Mouse (Mus musculus) brain, embryonic 18.5 days (tissue): Measurements from ENCODE around the gene Map2k1.
"Not testable (repeated sequence)": the region's sequence is repeated elsewhere in the genome, so short reads cannot be mapped to it uniquely, and the experiment has no call there.

Experiments
- DNase-seq: peaks from one replicate; pipeline ENCODE4 v3.0.0-alpha.2; 2012; ENCODE audit warnings: low read depth, low spot score

The Map2k1 gene

DNA sequence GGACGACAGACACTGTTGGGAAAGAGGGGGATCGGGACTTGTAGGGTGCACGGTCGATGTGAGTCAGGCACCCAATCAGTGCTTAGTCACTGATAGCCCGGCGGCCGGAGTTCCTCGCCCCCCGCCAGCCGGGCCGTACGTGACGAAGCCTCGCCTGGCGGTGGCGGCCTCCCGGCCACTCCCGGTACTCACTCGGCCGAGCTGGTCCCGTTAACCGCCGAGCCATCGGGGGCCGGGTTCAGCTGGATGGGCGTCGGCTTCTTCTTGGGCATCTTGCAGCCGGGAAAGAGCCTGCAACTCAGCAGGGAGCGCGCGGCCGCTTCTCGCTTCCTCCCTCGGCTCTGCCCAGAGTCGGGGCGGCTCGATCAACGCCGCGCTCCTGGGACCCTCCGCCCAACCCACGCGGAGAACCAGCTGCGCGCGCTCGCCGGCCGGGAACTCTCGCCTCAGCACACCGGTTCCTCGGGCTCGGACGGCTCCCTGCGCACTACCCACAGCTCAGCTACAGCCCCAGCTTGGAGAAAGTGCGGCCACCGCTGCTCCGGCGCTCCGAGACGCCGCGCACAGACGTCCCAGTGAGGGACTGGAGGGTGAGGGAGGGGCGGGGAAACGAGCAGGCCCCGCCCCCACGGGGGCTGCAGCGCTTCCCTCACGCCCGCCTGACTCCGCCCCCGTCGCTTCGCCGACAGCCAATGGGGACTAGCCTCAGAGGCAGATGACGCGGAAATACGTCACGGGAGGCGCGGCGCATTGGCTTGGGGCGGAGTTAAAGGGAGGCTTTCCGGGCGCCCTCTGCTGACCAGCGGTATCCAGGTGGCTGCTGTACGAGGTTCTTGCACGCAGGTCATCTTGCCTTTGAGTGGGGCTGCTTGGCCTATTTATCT, at the start of gene Map2k1:
Gene Map2k1 (minus strand): TSS at position 611 of the 884 bp plus-strand sequence.
- DNase-seq, result peak; percentile 96

DNA sequence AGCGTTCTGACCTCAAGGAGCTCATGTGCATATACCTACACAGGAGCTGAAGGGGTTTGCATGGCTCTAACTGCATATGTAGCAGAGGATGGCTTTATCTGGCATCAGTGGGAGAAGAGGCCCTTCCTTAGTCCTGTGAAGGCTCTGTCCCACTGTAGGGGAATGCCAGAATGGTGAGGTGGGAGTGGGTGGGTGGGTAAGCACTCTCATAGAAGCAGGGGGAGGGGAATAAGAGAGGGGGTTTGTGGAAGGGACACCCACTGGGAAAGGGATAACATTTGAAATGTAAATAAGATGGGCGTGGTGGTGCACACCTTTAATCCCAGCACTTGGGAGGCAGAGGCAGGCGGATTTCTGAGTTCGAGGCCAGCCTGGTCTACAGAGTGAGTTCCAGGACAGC, 49.7 kb upstream of the Map2k1 start:
- not testable (repeated sequence) for DNase-seq

DNA sequence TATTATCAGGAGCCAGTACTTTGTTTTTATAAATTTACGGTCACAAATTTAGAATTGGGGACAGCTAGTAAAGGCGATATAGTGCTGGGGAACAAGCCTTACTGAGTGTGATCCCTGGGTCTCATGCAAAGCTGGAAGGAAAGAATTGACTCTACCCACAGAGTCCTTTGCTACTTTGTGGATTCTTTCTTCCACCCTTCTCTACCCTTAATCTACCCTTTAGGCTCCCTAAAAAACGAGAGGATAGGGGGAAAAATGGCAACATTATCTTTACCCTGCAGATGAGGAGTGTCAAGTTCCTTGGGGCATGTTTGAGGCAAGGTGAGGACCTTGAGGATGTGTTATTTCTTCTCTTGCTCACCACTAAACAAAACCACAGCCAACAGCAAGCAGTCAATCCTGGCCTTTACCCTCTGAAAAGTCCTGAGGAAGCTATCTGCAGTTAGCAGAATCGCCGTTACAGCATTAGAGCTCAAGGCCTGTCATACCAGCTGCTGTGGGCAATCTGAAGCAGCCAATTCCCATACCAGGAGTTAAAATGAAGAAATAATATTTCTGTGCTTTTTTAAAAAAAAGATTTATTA, 29.1 kb upstream of the Map2k1 start:
- DNase-seq, result no peak

DNA sequence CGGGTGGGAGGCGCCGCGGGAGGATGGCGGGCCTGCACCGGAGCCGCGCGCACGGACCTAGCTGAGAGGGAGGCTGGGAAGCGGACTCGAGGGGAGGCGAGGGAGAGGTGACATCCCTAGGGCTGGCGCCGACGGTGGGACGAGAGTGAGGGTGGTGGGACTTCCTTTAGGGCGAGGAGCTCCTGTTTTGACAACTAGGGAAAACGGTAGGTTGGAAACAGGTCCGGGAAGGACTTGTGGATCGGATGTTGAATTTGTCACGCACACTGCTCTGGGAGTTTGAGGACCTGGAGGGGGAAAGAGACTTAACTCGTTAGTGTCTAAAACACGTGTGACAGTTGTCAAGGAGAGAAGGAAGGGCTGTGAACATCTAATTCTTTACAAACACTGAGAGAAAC, 28.3 kb upstream of the Map2k1 start:
- no peak for DNase-seq

DNA sequence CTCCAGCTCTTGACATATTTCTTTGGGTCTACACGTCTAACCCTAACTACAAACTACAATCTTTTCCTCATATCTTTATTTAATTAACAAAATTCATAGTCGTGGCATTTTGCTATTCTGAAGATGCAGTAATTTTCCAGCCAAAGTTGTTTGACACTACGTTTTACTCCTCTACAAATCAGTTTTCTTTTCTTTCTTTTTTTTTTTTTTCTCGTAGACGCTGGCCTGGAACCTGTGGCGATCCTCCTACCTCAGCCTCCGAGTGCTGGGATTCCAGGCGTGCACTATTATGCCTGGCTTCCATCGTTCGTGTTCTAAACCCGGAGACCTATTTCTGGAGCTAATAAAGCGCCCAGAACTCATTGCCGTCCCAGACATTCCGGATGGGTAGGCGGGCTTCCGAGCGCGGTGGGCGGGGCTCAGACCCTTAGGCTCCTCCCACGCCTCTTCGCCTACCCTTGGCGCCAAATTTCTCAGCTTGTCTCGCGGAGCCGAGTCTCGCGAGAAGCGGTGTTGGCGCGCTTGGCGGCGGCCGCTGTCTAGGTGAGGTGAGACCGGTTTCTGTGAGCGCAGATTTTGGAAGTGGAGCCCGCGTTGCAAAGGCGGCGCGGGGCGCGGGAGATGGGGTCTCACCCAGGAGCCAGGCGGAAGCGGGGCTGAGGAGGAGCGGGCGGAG, 27.8 kb upstream of the Map2k1 start, which contains the start of gene Tipin:
Gene Tipin (plus strand): TSS at position 477 of the 676 bp plus-strand sequence.
- DNase-seq, result peak; percentile 80

DNA sequence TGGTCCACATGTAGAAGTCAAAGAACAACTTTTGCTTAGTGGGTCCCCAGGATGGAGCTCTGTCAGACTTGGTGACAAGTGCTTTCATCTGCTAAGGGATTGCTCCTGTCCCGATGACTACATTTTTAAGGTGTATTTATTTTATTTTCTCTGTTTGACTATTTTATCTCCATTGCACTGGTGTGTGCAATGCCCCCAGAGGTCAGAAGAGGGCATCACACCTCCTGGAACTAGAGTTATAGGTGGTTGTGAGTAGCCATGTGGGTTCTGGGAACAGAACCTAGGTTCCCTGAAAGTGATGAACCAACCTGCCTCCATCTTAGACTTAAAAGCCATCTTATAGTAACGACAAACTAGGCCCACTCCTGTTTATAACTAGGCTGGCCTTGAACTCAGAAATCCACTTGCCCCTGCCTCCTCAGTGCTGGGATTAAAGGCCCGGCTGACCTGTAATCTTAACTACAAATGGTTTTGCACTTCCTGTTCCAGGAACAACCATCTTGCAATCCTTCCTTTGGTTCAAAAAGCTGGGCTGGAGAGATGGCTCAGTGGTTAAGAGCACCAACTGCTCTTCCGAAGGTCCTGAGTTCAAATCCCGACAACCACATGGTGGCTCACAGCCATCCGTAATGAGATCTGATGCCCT, 25.4 kb upstream of the Map2k1 start:
- DNase-seq, result no peak

DNA sequence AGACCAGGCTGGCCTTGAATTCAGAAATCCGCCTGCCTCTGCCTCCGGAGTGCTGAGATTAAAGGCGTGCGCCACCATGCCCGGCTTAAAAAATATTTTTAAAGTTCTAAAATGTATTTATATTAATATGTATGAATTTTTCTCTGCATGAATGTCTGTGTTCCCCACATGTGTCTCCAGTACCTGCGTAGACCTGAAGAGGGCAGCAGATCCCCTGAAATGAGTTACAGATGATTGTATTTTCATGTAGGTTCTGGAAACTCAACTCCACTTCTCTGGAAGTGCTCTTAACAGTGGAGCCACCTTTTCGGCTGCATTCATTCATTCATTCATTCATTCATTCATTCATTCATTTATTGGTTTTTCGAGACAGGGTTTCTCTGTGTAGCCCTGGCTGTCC, 24.3 kb upstream of the Map2k1 start:
- peak; percentile 24 for DNase-seq

DNA sequence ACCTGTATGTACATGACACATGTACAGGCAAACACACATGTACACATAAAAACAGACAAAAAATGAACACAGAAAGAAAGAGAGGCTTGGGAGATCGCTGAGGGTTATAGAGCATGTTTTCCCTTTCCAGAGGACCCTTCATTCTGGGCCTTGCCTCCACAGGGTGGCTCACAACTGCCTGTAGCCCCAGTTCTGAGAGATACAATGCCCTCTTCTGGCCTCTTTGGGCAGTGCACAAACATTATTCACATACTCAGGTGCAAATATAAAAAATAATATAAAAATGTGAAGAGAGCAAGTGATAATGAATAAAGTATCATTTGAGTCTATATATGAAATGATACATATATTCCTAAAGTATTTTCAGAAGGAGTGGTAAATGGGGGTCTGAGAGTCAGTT, 21.5 kb upstream of the Map2k1 start:
- DNase-seq, result no peak

DNA sequence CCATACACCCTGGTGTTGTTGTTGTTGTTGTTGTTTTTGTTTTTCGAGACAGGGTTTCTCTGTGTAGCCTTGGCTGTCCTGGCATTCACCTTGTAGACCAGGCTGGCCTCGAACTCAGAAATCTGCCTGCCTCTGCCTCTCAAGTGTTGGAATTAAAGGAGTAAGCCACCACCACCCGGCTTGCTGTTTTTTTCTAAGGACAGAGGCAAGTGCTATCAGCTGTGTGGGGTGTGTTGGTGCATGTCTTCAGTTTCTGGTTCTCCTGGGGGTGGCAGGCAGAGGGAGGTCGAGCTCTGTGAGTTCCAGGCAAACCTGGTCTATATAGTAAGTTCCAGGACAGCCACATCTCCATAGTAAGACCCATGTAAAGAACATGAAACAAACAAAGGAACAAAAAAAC, 20.9 kb upstream of the Map2k1 start:
- DNase-seq, result no peak

DNA sequence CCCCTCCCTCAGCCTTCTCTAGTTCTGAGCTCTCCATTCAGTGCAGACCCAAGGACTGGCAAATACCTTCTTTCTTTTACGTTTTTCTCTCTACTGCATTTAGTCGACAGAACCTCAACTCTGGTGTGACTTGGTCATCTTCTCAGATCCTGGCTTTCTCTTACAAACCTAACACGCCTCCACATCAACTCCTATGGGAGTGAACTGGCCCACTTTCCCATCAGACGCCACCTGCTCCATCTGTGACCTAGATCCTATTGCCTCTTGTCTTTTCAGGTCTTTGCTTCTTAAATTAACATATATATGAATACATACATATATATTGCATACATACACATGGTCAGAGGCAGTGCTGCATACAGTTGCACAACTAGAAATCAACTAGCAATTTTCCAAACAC, 20.3 kb upstream of the Map2k1 start:
- no peak for DNase-seq

DNA sequence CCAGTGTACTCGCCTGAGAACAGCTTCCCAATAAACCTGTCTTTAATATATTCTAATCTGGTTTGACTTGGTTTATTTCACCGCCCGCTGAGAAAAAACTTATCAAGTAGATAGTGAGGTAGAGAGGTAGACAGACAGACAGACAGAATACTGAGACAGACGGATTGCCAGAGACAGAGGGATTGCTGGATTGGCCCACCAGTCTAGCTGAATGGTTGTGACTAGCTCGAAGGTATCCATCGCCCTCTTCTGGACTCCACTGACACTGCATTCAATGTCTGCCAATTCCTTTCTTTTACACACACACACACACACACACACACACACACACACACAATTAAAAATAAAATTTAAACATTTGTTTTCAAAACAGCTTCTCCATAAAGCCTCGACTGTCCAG, 19.2 kb upstream of the Map2k1 start:
- DNase-seq, result no peak

DNA sequence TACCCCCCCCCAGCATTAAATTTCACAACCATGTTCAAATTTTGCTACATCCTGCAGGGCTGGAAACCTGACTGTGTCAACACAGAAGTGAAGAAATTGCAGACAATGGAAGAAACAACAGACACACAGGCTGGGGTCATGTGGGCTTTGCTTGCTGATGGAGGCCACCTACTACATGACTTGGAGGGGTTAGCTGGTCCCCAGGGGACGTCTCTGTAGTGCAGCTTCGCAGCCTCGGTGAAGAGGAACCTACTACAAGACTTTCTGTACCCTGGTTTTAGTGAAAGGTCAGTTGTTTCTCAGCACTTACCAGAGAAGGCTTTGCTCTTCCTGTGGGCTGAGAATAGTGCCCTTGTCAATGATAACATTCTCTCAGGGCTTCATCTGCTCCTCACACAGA, 17.8 kb upstream of the Map2k1 start:
- DNase-seq, result no peak

DNA sequence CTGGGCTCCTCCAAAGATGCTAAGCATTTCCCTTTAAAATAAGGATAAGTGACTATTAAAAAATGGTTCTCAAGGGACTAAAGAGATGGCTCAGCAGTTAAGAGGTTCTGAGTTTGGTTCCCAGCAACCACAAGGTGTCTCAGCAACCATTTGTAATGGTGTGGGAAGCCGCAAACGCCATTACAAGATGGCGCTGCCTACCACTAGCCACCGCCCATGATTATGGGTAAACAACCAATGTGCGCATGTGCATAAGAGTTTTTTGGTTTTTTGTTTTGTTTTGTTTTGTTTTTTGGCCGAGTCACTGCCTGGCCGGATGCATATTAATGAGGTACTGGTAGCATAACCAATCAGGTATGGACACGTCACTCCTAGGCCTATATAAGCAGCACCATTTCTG, 15.4 kb upstream of the Map2k1 start:
- DNase-seq, result not testable (repeated sequence)

DNA sequence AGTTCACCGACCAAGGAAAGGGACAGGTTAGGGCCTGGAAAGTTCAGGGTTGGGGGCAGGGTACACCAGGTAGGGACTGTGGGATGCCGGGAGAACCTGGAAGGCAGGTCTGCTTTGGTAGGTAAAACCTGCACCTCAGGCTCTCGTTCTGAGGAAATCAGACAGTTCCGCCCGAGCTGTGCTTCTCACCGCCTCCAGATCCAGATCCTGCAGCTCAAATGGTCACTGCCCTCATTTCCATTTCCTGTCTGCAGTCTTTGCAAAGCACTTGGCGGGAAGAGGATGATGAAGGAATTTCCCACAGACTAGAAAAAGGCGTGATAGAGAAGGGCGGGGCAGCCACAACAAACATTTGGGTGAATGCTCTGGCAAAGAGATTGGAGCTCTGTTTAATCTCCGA, 14.8 kb upstream of the Map2k1 start:
- no peak for DNase-seq

DNA sequence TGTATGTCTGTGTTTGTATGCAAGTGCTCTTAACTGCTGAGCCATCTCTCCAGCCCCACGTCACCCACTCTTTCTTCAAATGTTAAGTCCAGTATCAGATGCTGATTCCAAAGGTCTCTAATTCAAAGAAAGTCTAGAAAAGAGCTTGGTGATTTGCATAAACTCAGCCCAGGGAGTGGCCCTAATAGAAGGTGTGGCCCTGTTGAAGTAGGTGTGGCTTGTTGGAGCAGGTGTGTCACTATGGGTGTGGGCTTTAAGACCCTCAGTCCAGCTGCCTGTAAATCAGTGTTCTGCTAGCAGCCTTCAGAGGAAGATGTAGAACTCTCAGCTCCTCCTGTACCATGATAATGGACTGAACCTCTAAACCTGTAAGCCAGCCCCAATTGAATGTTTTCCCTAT, 13.8 kb upstream of the Map2k1 start:
- DNase-seq, result no peak

DNA sequence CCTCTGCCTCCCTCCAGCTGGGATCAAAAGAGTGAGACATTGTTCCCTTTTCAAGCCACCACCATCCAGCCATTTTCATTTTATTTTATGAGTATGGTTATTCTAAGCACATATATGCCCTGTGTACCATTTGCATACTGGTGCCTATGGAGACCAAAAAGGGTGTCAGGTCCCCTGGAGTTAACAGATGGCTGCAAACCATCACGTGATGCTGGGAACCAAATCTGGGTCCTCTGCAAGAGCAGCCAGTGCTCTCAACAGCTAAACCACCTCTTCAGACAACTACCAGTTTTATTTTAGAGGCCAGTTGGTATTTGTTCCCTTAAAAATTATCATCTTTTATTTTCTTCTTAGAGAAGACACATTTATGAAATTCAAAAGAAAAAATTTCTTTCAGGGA, 11.4 kb upstream of the Map2k1 start:
- DNase-seq, result no peak

DNA sequence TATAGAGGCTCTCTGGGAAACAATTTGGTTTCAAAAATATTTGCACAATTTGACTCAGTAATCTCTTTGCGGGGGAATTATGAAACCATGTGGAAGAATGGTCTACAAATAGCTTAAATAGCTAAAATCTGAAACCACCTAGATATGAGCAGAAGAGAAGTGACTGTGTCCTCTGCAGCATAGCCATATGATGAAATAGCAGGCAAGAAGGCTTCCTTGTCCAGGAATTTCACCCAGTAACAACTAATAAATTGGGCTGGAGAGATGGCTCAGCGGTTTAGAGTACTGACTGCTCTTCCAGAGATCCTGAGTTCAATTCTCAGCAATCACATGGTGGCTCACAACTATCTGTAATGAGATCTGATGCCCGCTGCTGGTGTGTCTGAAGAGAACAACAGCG, 7.6 kb upstream of the Map2k1 start:
- no peak for DNase-seq

DNA sequence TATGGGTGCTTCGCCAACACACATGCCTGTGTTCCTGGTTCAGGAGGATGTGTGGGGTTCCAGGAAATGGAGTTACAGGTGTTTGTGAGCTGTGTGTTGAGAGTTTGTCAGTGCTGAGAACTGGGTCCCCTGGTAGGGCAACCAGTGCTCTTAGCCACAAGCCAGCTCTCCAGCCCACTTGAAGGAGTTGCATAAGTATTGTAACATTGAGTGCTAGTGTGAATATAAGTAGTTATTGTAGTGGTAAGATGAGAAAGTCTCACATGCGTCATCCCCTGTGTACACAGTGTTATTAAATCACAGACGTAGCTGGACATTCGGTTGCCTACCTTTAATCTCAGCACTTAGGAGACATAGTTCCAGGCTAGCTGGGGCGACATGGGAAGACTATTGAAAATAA, 6.5 kb upstream of the Map2k1 start:
- DNase-seq, result no peak

DNA sequence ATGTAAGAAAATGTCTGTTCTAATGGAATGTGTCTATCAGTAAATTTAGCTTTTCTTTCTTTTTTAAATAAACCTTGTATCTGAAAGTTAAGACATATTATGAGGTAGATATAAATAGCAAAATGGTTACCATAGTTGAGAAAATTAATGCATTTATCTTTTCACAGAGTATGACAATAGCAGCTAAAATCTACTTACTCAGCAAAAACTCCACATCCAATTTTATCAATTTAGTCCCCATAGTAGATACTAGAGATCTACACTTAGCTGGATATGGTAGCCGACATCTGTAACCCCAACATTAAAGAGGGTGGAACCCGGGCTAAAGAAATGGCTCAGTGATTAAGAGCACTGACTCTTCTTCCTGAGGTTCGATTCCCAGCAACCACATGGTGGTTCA, 2.8 kb upstream of the Map2k1 start:
- DNase-seq, result no peak

DNA sequence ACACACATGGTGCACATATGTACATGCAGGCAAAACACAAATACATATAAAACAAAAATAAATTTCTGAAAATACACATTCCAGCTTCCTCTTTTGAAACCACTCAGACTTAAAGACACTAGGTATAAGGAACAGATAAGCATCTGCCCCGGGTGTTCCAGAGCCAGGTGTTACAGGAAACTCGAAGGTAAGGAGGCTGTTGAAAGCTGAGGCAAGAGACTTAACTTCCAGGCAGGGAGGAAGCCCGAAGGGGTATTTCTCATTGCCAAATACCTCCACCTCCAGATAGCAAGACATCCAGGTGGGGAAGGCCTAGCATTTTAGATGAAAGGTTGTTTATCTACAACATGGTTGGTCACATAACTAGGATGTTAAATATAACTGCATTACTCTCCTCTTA, 2.0 kb upstream of the Map2k1 start:
- DNase-seq, result no peak

DNA sequence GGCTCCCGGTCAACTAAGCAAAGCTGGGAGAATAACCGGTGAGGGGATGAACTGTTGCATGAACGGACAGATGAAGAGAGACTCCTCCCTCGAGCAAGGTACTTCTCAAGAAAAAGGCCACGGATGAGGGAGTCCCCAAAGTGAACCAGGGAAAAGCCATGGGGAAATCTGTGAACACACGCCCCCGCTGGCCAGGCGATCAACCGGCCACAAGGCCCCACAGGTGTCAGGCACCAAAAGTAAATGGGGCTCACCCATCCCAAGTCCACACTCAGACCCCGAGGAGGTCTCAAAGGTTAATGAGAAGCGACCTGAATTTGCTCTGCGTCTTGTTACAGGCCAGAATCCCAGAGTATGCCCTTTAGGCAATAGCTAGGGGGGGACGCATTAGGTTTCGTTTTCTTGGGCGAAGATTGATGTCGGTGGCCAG, 825 bp downstream of the Map2k1 start:
- no peak for DNase-seq

DNA sequence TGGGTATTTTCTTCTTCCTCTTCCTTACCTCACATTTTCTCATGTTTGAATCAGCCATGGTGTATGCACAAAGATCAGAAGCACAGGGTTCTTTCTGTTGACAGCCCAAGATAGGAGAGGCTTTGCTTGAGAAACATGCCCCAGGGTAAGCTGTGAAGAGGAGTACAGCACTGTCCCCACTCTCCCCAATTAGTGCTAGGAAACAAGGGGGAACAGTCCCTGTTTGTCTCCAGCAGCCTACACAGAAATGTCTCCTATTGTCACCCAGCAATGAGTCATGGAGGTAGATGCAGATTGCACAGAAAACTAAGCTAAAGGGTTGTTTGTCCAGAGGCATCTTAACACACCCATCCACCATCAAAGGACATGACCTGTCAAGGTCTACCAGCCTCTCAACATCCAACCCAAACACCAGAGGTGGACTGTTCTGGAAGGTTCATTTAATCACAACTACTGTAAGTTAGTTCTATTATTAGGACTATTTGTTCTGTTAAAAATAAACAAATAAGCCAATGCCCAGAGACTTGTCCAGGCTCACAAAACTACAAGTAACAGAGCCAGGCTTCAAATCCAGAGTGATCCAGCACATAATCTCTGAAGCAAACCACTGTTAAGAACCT, 3.2 kb downstream of the Map2k1 start:
- DNase-seq, result no peak
